8 mouse cellular contexts compared by ENCODE assay signal in the genomic region with DNA sequence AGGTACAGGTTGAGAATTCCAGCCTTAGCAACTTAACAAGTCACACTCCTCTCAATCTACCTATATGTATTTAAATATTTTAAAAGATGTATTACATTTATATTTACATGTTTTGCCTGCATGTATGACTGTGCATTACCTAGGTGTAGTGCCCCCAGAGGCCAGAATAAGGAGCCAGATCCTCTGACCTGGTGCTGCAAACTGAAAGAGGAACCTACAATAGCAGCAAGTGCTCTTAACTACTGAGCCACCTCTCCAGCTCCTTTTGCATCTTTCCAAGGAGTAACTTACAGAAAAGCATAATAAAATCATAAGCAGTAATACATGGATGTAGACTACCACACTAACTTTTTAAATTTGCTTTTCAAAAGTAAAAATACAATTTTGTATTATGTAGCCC. TPM values are rescaled to one million over a fixed set of nuclear protein-coding genes. Genes with fewer than 3 reads are reported as not detected.
A peak's percentile ranks its signal among the peaks of the same experiment; 100 is the strongest.
DNase-seq lines count a peak whose midpoint lies in the region; ATAC-seq and TF ChIP-seq lines count a peak whose summit lies in the region.

No protein-coding gene starts in this region.

- H3K27me3 ChIP-seq in hindbrain, embryonic 11.5 days (ENCODE audit: control insufficient read depth, insufficient read depth, low read length) = no peaks in the 10 kb centered on the region
- H3K27me3 ChIP-seq in lung, postnatal 0 days (replicated peaks; ENCODE audit: insufficient read depth, low read length) = no peaks in the 10 kb centered on the region
- H3K27me3 ChIP-seq in splenic B cell, adult 2 months (ENCODE audit: control insufficient read depth, insufficient read depth, low read length, poor library complexity, severe bottlenecking) = no peaks in the 10 kb centered on the region

- H3K4me3 ChIP-seq in gastrocnemius, adult 2 months = peak overlapping the region; percentile 99
- no peak overlapping the region for H3K4me3 ChIP-seq in hindbrain, embryonic 11.5 days (ENCODE audit: low read depth, low read length)
- no peak overlapping the region for H3K4me3 ChIP-seq in lung, postnatal 0 days (ENCODE audit: low read depth, low read length)

- ATAC-seq in hindbrain, embryonic 11.5 days (ENCODE audit: low FRiP score) = no peak
- no peak for ATAC-seq in lung, postnatal 0 days

- TF ChIP-seq CTCF in gastrocnemius, adult 2 months (IDR thresholded peaks at IDR 0.05) = peak; percentile 15; the same call in 1 of the 2 replicates
- peak; percentile 45 for TF ChIP-seq CTCF in lung, postnatal 0 days (IDR thresholded peaks at IDR 0.05)

- no peaks in the 10 kb centered on the region for H3K36me3 ChIP-seq in hindbrain, embryonic 11.5 days (ENCODE audit: control insufficient read depth, insufficient read depth, low read length)
- no peaks in the 10 kb centered on the region for H3K36me3 ChIP-seq in lung, postnatal 0 days (ENCODE audit: insufficient read depth, low read length)
- no peaks in the 10 kb centered on the region for H3K36me3 ChIP-seq in splenic B cell, adult 2 months (ENCODE audit: control insufficient read depth, insufficient read depth, low read length, poor library complexity, severe bottlenecking)

- no peak overlapping the region for H3K4me2 ChIP-seq in hindbrain, embryonic 11.5 days (replicated peaks; ENCODE audit: low read depth, low read length)
- H3K4me2 ChIP-seq in lung, postnatal 0 days (replicated peaks; ENCODE audit: low read depth, low read length) = no peak overlapping the region

- intact Hi-C loops in gastrocnemius, adult 2 months (cut with DNase I) = no loop called here

- no peak for DNase-seq in gastrocnemius, adult 2 months
- DNase-seq in gastrocnemius, adult 8-10 months (ENCODE audit: low spot score in 2 of 2) = no peak
- DNase-seq in MEL-GATA-1-ER (ENCODE audit: extremely low read depth, low read depth) = peak; percentile 72
- DNase-seq in hindbrain, embryonic 11.5 days (ENCODE audit: low spot score) = no peak
- DNase-seq in lung, postnatal 0 days (ENCODE audit: low spot score) = peak; percentile 43
- peak; percentile 83 for DNase-seq in splenic B cell, adult 2 months (ENCODE audit: low read depth, low spot score)
- no peak for DNase-seq in right cerebral cortex, adult 2 months (ENCODE audit: low spot score in 2 of 2)
- DNase-seq in testis, postnatal 10 days (ENCODE audit: low spot score) = no peak

- no peaks in the 10 kb centered on the region for H3K4me1 ChIP-seq in hindbrain, embryonic 11.5 days (replicated peaks; ENCODE audit: control insufficient read depth, insufficient read depth, low read length)
- 0 out of 2 replicates have a peak, but pooled peaks cover 4% of the 10 kb centered on the region for H3K4me1 ChIP-seq in lung, postnatal 0 days (ENCODE audit: insufficient read depth, low read depth, low read length)

- no peaks in the 10 kb centered on the region for H3K9me3 ChIP-seq in hindbrain, embryonic 11.5 days (ENCODE audit: control insufficient read depth, low read length)
- H3K9me3 ChIP-seq in lung, postnatal 0 days (ENCODE audit: low read length) = no peaks in the 10 kb centered on the region

- TF ChIP-seq EP300 in lung, postnatal 0 days (IDR thresholded peaks at IDR 0.05) = no peak

- peak overlapping the region; percentile 59; the same call in 1 of the 2 replicates for H3K9ac ChIP-seq in hindbrain, embryonic 11.5 days (ENCODE audit: low read depth, low read length)
- no peak overlapping the region for H3K9ac ChIP-seq in lung, postnatal 0 days (replicated peaks; ENCODE audit: low read depth)

- H3K27ac ChIP-seq in gastrocnemius, adult 2 months = no peak overlapping the region
- no peak overlapping the region for H3K27ac ChIP-seq in hindbrain, embryonic 11.5 days (ENCODE audit: low read depth, low read length)
- H3K27ac ChIP-seq in lung, postnatal 0 days (ENCODE audit: low read length) = no peak overlapping the region

RNA-seq across cellular contexts. Expression of gene Wrnip1, which starts 1.0 kb away (rescaled TPM):
- 1 to 10 TPM; 5.2 to 8.5 TPM for total RNA-seq in gastrocnemius, adult 2 months (2021)
- total RNA-seq in gastrocnemius, adult 8-10 months (2022) = 1 to 10 TPM; 4.2 to 7.9 (median 6.0) TPM
- 14.4 and 18.0 TPM in 2 replicates for polyA plus RNA-seq in hindbrain, embryonic 11.5 days (2014; fragmentation: Nextera tagmentation; extraction: Ambion mirVana)
- 16.3 and 18.9 TPM in 2 replicates for polyA plus RNA-seq in lung, postnatal 0 days (2015; fragmentation: Nextera tagmentation; extraction: Ambion mirVana)

RNA-seq across cellular contexts. Expression of gene D930007J09Rik, which starts 1.8 kb away (rescaled TPM):
- total RNA-seq in gastrocnemius, adult 2 months (2021) = not detected
- total RNA-seq in gastrocnemius, adult 8-10 months (2022) = not detected
- not detected in 2 replicates for polyA plus RNA-seq in hindbrain, embryonic 11.5 days (2014; fragmentation: Nextera tagmentation; extraction: Ambion mirVana)
- not detected in 2 replicates for polyA plus RNA-seq in lung, postnatal 0 days (2015; fragmentation: Nextera tagmentation; extraction: Ambion mirVana)

RNA-seq across cellular contexts. Expression of gene Mylk4, which starts 17.1 kb away (rescaled TPM):
- total RNA-seq in gastrocnemius, adult 2 months (2021) = 1,000 to 10,000 TPM in 1 of 2 experiments, 100 to 1,000 TPM in 1; 466 to 1,631 TPM
- 1,000 to 10,000 TPM; 1,586 to 2,341 (median 2,026) TPM for total RNA-seq in gastrocnemius, adult 8-10 months (2022)
- 0.40 and 0.53 TPM in 2 replicates for polyA plus RNA-seq in hindbrain, embryonic 11.5 days (2014; fragmentation: Nextera tagmentation; extraction: Ambion mirVana)
- polyA plus RNA-seq in lung, postnatal 0 days (2015; fragmentation: Nextera tagmentation; extraction: Ambion mirVana) = 0.02 TPM in 1 of 2 replicates, not detected in the other

RNA-seq across cellular contexts. Expression of gene Serpinb1a, which starts 50.1 kb away (rescaled TPM):
- 1 to 10 TPM; 3.7 to 4.0 TPM for total RNA-seq in gastrocnemius, adult 2 months (2021)
- total RNA-seq in gastrocnemius, adult 8-10 months (2022) = 1 to 10 TPM; 1.7 to 3.9 (median 3.1) TPM
- 0.27 TPM in 1 of 2 replicates, not detected in the other for polyA plus RNA-seq in hindbrain, embryonic 11.5 days (2014; fragmentation: Nextera tagmentation; extraction: Ambion mirVana)
- polyA plus RNA-seq in lung, postnatal 0 days (2015; fragmentation: Nextera tagmentation; extraction: Ambion mirVana) = 32.0 and 33.2 TPM in 2 replicates

Comparison
In these comparisons a context has a peak if more than half of its experiments do, and no peak if none do; other contexts are left out.
1. DNase-seq: peak in MEL-GATA-1-ER (single experiment), lung, postnatal 0 days (single experiment) and splenic B cell, adult 2 months (single experiment); none in gastrocnemius, adult 2 months (single experiment), gastrocnemius, adult 8-10 months (0 of 2), hindbrain, embryonic 11.5 days (single experiment), right cerebral cortex, adult 2 months (0 of 2) and testis, postnatal 10 days (single experiment).